Mouse (Mus musculus) mature B cell (primary cell): ENCODE measurements at regions not wholly inside any gene's neighbourhood (a gene's known extent, or its start where the extent isn't known, plus 50 kb on each side); places are given as distances from the start of the nearest gene placed in this dataset.

ENCODE experiments used
- in situ Hi-C: fragments of 300-500 bp; cut with MboI; formaldehyde crosslinking; loops from 2 replicates; pipeline ENCODE4 v1.14.3; 2019

DNA sequence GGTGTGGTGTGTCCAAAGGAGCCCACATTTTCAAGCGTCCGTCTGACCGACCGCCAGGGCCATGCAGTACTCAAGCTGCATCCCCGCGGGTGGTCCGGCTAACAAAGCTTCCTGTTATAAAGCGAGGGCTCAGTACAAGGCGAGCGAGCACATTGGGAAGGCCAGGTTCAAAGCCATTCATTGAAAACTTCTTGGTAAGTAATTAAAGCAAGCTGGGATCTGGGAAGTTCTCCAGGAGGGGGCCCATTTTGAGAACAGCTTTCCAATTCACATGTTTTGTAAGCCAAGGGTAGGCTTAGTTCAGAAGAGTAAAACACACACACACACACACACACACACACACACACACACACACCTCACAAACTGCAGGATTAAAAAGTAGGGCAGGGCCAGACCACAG, 57.3 kb upstream of the Prep start:
- in situ Hi-C loops = loop anchor here (10.0 kb wide), 1 partner anchor 675 kb away; no protein-coding TSS in a partner anchor

DNA sequence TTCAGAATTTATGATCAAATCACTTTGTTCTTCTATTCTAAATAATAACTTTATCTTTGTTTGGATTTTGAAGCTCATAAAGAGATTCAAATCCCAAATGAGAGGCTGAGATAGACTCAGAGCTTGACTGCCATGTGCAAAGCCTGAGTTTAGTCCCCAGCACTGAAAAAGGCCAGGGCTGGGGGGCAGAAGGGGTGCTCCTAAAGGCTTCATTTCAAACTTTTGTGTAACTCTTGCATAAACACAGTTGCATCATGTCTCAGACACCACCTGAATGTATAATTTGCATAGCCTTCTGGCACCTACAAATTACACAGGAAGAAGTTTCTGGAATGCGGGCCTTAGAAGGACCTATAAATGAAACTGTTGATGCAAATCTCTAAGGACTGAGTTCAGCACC, 57.8 kb upstream of the Prep start:
- in situ Hi-C loops = loop anchor here (10.0 kb wide), 1 partner anchor 674 kb away; no protein-coding TSS in a partner anchor

DNA sequence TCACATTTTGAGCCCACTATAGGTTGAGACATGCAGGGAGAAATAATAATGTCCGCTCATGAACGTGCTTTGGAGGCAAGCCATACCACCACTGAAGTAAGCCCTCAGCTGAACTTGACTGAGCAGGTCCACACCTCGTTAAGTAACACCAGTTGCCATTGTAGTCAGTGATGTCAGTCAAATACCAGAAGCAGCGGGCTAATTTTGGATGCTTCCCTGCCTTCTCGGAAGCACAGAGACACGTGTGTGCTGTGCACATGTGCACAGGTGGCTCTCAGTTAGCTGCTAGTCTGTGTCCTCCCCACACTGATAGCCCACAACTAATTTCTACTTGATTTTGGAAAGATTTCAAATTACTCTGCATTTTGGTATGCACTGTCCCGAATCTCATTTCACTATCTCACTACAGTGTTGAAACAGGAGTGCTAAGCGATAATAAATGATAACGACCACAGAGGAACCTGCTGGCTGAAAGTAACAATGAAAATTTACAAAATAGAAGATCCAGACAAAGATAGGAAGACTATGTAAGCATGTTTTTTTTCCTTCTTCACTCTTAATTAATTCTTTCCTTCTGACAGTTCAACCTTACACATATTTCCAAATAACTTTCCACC, 62.9 kb upstream of the Prep start:
- in situ Hi-C loops = loop anchor here (10.0 kb wide), 1 partner anchor 669 kb away; no protein-coding TSS in a partner anchor

DNA sequence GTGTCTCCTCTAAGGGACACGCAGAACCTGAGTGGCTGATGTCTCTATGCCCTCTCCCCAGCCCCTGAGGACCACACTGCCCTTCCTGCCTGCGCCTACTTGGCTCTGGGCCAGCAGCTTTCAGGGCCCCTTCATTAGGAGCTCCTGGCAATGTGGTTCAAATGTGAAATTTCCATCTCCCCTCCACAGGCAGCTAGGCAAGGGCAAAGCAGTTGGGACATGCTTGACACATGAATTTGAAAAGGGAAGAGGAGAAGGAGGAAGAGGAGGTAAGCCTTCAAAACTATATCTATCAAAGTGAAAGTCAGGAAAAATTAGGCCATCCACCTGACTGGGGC, 63.7 kb upstream of the Prep start:
- in situ Hi-C loops = loop anchor here (10.0 kb wide), 1 partner anchor 669 kb away; no protein-coding TSS in a partner anchor

DNA sequence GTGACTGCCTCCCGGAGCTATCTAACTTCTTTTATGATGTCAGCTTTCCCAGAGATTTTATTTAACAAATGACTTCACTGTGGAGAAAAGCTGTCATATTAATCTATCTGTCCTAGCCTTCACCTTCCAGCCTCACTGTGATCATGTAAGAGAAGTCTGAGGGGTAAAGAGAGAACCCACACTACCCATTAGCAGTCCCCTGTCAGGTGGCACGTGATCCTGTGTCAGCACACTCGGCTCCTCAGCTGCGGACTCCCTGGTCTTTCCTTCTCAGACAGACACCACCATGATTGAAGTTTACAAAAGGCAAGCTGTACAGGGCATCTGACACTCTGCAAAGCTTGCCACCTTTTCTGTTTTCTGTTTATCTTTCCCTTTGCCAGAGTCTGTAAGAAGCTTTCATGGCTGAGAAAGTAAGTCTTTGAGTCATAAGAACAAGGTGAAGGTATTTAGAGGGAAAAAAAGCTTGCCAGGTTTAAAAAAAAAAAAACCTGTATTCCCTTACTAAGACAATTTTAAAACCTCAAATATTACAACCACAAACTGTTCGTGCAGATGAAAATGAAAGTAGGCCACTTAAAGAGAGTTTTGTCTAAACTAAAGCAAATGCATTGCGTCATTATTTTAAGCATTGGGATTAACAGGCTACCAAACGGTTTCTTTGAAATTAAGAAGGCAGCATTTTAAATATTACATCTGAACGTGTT, 64.2 kb upstream of the Prep start:
- in situ Hi-C loops = loop anchor here (10.0 kb wide), 1 partner anchor 668 kb away; no protein-coding TSS in a partner anchor

DNA sequence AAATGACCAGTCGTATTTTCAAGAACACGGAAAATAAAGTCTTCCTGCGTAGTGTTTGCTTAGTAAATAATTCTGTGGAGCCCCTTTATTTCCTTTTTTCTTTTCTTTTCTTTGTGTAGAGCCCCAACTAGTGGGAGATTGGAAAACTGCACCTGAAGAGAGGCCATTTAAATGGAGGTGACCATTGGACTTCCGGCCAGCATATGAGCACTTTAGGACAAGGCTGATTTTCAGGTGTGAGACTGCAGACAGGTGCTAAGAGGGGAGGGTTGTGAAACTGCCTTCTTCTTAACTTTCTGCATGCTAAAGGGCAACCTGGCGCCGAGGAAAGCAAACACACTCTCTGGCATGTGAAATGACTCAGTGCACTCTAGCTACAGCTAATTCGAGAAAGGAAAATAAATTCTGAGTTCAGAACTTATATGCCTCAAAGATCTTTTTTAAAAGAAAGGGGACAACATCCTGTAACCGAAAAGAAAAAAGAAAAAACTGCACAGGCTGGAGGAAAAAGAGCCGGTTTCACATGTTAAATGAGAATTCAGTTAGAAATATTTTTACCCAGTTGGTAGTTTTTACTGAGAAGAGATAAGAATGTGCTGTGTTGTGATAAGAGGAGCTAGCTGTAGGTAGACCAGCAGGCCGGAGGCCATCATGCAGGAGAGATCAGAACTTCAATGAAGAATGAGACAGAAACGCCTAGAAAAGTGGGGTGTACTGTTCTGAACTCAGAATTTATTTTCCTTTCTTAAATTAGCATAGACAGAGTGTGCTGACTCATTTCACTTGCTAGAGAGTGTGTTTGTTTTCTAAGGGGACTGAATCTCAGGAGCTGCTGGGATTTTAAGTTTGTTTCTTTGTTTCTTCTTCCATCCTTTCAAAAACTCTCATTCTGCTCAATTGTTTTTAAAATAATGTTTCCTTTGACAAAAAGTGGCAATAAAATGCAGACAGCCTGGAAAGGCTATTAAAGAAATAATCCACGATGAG, 65.8 kb upstream of the Prep start:
- in situ Hi-C loops = loop anchor here (10.0 kb wide), 1 partner anchor 666 kb away; no protein-coding TSS in a partner anchor

DNA sequence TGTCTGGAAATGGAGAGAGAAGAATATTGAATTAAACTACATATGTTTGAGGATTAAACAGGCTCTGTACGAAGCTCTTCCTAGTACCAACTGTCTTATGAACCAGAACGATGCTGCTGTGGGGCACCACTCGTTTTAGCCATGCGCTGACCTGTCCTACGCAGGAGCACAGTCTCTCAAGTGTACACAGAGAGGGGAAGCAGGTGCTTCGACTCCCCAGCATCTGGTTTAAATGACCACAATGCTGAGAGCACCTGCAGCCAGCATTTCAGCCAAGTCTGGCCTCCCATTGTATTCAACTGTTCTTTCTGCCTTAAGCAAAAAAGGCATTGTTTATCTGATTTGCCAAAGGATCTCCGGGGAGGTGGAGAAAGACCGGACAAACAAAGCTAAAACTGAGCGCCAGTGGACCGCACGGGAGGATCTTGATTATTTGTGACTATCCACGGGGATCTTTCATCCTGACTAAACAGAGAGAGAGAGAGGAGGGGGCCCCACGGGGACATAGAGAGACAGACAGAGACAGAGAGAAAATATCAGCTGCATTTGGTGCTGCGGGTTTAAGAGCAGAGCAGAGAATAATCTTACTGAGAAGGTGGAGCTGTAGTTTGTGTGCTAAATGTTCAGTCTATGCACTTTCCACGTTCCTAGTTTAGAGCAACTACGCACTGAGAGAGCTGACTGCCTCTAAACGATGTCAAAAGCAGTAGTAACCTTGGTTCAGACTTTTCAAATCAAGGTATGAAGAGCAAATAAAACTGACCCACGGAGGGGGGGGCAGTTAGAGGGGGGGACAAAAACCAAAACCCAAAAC, 66.8 kb upstream of the Prep start:
- in situ Hi-C loops = loop anchor here (10.0 kb wide), 1 partner anchor 665 kb away; no protein-coding TSS in a partner anchor

DNA sequence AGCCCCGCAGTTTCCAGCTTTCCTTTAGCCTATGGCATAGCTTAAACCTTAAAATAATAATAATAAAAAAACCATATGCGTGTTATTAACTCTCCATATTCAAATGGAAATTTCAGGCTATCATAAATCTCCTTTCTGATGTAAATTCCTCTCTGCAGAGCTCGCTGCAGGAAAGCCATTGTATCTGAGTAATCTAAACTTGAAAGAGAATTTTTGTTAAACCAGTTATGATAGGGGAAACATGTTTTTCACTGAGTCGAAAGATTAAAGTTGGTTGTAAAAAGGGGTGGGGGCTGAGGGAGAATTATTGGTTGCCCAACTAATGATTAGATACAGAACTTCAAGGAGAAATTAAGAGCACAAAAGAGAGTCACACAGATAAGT, 69.1 kb upstream of the Prep start:
- in situ Hi-C loops = loop anchor here (25.0 kb wide), 1 partner anchor 536 kb away; no protein-coding TSS in a partner anchor

DNA sequence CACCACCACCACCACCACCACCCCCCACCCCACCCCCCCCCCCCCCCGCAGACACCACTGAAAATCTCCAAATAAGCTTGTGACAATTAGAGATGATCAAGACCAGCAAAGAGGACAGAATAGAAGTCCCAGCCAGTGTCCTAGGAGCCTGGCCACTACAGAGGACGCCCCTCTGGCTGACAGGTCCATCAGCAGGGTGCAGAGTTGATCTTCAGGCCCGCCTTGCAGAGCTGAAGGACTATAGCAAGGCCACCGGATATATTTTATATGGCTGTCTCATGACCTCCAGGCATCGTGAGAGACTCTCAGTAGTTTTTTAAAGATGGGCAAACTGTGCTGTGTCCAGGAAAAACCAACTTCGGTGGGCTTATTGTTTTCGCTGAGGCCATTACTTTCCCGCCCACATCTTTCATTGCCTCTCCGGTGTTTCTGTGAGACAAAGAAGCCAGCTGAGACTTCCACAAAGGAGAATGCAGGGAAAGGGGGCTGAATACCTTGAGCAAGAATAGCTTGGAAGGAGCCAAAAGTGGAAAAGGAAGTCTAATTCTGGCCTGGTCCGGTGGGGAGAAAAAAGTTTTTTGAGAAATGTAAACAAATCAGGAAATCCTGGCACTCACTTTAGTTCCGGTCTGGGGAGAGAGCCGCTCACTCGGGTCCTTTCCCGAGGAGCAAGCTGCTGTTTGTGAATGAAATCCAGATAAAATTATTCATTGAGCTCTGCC, 69.7 kb upstream of the Prep start:
- in situ Hi-C loops = loop anchor here (25.0 kb wide), 1 partner anchor 535 kb away; no protein-coding TSS in a partner anchor

DNA sequence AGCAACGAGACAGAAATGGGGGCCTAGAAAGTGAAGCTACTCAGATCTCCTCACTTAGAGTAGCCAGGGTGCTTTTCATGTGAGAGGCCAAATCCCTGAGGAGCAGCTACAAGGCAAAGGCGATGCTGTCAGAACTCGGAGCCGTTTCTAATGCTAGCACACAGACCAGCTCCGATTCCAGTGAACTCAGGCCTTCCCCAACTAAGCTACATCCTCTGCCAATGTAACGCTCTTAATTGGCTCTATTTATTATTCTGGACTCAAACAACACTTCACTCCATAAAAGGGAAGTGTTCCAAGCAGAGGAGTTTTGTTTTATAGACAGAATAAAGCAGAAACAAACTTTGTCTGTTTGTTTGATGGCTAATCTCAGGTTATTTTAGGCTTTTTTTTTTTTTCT, 71.2 kb upstream of the Prep start:
- in situ Hi-C loops = loop anchor here (25.0 kb wide), 1 partner anchor 533 kb away; no protein-coding TSS in a partner anchor

DNA sequence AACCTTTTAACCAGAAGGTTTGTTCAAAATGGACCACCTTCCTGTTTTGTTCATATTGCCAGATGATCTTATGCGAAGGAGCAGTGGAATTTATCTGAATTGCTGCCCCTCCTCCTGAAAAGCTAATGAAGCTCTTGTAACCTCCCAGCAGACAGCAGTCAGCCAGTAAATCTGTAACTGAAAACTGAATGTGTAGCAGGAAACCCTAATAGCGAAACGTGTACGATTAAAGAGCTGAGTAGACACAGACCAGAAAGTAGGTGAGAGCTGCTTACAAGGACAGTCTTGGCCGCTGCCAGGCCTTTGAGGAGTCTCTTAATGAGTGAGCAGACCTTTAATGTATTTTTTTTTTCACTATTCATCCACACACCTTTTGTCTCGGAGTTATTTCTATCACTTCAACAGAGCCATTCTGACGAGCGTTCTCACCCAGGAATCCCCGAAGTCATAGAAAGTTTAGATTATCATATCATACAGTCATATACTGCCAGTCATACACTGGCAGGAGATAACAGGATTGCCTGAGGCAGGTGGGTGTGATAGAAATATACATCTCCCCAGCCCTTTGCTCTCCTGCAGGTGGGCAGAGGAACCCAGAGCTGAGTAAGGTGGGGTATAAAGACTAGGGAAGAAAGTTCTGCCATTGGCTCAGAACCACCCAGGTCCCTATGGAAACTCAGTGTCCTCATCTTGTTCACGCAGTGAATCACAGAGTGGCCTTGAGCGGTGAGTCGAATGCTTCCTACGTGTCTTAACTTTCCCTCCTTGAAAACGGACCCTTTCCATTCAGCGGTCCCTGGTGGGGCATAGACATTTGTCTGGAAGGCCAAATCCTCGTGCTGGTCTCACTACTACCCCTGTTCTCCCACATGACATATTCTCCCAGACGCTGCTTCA, 72.4 kb upstream of the Prep start:
- in situ Hi-C loops = loop anchor here (25.0 kb wide), 1 partner anchor 532 kb away; no protein-coding TSS in a partner anchor

DNA sequence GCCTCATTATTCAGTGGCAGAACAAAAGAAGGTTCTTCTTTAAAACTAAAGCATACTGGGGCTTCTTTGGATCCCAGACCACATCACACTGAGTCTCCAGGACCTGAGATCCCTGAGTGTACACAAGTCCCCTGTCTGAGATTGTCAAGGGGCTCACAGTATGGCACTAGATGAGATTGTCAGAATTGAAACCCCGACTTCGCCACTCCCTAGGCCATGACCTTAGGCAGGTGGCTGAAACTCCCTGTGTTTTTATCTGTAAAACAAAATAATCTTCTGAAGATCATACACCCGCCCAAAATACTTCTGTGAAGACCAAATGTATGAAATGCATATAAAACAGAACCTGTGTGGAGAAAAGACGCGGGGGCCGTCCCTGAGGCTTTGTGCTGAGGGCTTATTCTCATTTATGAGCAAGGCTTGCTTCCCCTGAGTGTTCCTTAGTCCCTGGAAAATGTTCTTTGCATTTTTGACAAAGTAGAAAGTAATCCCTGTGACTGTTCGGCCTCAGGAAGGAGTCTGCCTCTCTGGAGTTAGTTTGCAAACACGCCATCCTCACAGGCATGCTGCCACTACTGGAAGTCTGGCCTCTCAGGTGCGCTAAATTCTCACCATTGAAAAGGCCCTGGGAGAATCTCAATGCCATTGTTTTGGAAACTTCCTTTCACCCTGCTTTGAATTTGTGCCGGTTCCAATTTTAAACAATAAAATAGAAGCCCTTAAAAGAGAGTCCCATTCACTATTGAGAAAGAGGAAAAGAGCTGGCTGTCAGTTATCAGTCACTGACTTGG, 73.3 kb upstream of the Prep start:
- in situ Hi-C loops = loop anchor here (25.0 kb wide), 1 partner anchor 531 kb away; no protein-coding TSS in a partner anchor

DNA sequence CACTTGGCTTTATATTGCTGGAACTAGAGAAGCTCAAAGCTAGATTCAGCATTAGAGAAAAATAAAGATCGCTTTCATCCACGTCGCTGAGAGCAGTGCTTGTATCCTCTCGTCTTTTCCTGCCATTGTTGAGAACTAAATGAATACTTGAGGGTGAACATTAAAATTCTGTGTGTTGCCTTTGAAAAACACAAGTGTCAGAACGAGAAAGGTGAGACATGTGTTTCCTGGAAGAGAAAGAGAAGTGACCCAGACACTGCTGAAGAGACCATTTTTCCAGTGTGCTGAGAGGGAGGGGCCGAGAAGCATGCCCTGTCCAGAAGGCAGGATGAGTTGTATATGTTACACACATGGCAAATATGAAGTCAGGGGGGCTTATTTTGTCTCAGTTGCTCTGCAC, 77.5 kb upstream of the Prep start:
- in situ Hi-C loops = loop anchor here (25.0 kb wide), 1 partner anchor 527 kb away; no protein-coding TSS in a partner anchor

DNA sequence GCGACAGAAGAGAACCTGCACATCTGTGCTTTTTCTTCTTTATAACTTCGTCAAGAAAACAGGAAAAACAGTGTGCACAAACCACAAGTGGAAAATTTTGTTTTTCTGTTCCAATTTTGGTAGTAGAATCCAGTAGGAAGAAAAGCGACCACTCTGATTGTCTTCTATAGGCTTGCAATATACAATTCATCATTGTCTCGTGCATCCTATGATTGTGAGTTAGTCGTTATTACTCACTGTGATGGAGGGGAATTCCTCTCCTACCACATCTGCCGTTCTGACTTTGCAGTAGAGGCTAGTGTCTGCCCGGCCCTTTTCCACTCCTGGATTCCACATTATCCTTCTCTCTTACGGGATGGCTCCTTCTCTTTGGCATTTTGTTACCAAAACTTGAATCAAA, 78.2 kb upstream of the Prep start:
- in situ Hi-C loops = loop anchor here (25.0 kb wide), 1 partner anchor 526 kb away; no protein-coding TSS in a partner anchor

DNA sequence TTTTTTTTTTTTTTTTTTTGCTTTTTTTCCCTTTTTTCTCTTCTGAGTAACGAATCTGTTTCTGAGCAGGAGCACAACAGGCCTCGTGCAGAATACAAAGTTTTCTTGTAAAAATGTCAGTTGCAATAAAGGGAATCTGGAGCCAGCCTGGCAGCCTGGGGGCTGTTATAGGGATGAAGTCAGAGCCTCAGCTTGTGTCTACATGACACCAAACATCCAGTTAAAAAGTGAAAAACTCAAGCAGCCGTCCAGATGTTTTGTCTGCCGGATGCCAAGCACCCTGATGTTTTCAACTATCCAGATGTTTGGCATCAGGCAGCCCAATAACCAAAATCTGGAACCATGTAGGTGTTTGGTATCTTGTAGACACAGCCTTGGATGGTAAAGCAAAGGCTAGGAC, 79.4 kb upstream of the Prep start:
- in situ Hi-C loops = loop anchor here (25.0 kb wide), 1 partner anchor 525 kb away; no protein-coding TSS in a partner anchor

DNA sequence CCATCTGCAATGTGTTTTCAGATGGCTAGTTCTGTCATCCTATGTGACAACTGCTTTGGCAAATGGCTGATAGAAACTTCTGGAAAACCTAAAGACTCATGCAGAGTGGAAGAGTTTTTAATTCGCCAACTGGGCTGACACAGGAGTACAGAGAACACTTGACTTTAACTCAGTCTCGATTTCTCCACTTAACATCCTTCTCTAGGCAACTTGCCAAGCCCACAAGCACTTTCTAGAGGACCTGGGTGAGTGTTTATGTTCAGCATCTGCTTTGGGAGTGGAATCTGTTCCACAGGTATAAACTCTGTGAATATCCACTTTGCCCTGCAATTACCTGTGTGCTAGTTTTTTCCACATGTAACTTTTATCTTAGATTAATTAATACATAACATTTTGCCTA, 85.1 kb upstream of the Prep start:
- in situ Hi-C loops = loop anchor here (25.0 kb wide), 1 partner anchor 520 kb away; no protein-coding TSS in a partner anchor

DNA sequence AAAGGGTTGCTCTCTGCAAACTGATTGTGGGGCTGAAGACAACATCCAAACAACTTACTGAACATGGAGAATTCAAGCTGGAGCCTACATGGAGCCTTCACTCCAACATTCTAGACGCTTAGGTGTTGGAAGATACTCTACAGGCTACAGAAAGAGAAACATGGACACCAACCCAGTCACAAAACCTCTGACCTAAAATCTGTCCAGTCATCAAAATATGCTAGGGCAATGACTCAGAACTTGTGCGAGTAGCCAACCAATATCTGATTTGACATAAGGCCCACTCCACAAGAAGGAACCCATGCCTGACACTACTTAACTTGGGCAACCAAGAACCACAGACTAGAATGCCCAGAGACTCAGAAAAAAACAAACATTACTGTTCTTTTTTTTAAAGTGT, 90.2 kb upstream of the Prep start:
- in situ Hi-C loops = loop anchor here (25.0 kb wide), 1 partner anchor 515 kb away; no protein-coding TSS in a partner anchor

DNA sequence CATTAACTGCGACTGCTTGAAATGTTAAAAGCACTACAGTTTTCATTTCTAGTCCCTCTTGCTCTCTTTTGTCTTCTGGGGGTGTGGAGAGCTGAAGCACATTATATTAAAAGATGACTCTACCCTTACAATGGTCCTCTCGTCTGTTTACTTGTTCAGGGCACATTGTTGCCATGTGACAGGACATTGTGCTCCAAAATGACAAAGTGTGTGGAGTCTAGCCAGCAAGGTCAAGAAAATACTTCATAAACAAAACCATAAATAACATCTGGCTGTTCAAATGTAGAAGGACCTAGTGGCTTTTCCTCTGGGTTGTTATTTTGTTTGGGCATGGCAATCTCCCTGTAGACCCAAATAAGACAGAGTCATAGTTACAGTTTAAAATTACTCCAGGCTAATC, 95.1 kb upstream of the Prep start:
- in situ Hi-C loops = no loop called here
